7 mouse cellular contexts compared by ENCODE assay signal in the genomic region with DNA sequence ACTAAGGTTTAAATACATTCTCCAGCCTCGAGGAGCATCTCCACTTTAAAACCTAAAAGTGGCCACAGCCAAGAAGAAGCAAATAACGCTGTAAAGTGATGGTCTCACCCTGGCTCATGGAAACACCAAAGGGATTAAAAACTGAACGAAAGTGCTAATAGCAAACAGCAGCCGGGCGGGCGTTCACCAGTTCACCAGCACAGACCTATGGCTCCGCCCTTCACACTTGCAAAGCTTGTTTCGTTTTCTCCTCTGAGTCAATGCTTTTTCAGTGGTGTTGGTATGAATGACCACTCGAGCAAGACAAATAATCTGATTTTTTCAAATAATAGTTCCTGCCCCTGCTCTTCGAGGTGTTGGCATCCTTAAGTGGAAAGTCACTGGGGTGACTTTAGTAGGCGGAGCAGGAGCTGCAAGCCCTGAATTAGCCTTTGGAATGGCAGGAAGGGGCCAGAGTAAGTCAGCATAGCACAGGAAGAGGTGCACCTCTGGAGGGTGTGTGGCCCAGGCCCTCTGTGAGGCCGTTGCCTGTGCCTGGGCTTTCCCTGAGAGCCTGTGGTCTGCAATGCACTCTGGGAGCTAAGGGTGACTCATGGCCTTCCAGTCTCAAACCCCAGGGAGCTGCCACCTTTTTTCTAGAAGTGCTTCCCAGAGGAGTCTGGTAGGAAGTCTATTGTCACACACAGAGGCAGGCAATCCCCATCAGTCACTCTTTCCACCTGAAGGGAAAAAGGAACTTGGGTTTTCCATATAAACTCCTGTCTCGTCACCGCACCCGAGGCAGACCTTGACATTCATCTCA.
DNase-seq lines count a peak whose midpoint lies in the region; ATAC-seq lines count a peak whose summit lies in the region.

No protein-coding gene starts in this region.

- no peak overlapping the region for H3K4me2 ChIP-seq in kidney, embryonic 14.5 days (replicated peaks; ENCODE audit: low read depth, low read length)
- H3K4me2 ChIP-seq in hindbrain, embryonic 14.5 days (replicated peaks): no peak overlapping the region

- no peak overlapping the region for H3K9ac ChIP-seq in kidney, embryonic 14.5 days (ENCODE audit: low read depth, low read length)
- no peak overlapping the region for H3K9ac ChIP-seq in hindbrain, embryonic 14.5 days

- no peaks in the 10 kb centered on the region for H3K36me3 ChIP-seq in kidney, embryonic 14.5 days (ENCODE audit: control insufficient read depth, insufficient read depth, low read length)
- no peaks in the 10 kb centered on the region for H3K36me3 ChIP-seq in hindbrain, embryonic 14.5 days (replicated peaks; ENCODE audit: control insufficient read depth, insufficient read depth)

- no peaks in the 10 kb centered on the region for H3K4me1 ChIP-seq in kidney, embryonic 14.5 days (ENCODE audit: control insufficient read depth, insufficient read depth, low read length)
- peaks cover 9% of the 10 kb centered on the region; the same call in 1 of the 2 replicates for H3K4me1 ChIP-seq in hindbrain, embryonic 14.5 days (replicated peaks; ENCODE audit: control insufficient read depth, insufficient read depth, low read length)

- peak overlapping the region; percentile 48; the same call in 1 of the 2 replicates for H3K27ac ChIP-seq in kidney, embryonic 14.5 days (ENCODE audit: low read depth, low read length)
- H3K27ac ChIP-seq in hindbrain, embryonic 14.5 days: no peak overlapping the region

- no peaks in the 10 kb centered on the region for H3K27me3 ChIP-seq in kidney, embryonic 14.5 days (ENCODE audit: control insufficient read depth, insufficient read depth, low read length)
- no peaks in the 10 kb centered on the region for H3K27me3 ChIP-seq in hindbrain, embryonic 14.5 days (ENCODE audit: control insufficient read depth, insufficient read depth, low read length)

- 43% methylated on average over 15 of the region's 15 CpGs for whole genome bisulfite sequencing in kidney, embryonic 14.5 days
- WGBS in hindbrain, embryonic 14.5 days: 74% methylated on average over 15 of the region's 15 CpGs

- H3K9me3 ChIP-seq in kidney, embryonic 14.5 days (ENCODE audit: control insufficient read depth, low read length): no peaks in the 10 kb centered on the region
- H3K9me3 ChIP-seq in hindbrain, embryonic 14.5 days (ENCODE audit: control insufficient read depth, low read length): no peaks in the 10 kb centered on the region

- no peak overlapping the region for H3K4me3 ChIP-seq in kidney, embryonic 14.5 days (ENCODE audit: low read length)
- no peak overlapping the region for H3K4me3 ChIP-seq in hindbrain, embryonic 14.5 days (replicated peaks; ENCODE audit: low read length)

- ATAC-seq in kidney, embryonic 14.5 days (ENCODE audit: low FRiP score, low TSS enrichment): no peak; the same call in 1 of the 2 replicates
- no peak for ATAC-seq in hindbrain, embryonic 14.5 days (ENCODE audit: low FRiP score)
- no peak for ATAC-seq in cerebellum, adult (ENCODE audit: insufficient number of reproducible peaks, low FRiP score, low TSS enrichment)

- DNase-seq in ZHBTc4 (ENCODE audit: low read depth, low spot score): peak; percentile 24
- DNase-seq in fibroblast of lung, adult 2 months (ENCODE audit: low read depth): peak; percentile 73
- DNase-seq in lung, postnatal 25 days (ENCODE audit: low spot score): peak; percentile 67
- no peak for DNase-seq in left cerebral cortex, adult 8-10 months (ENCODE audit: low spot score in 2 of 2)
- no peak for DNase-seq in hindbrain, embryonic 14.5 days (ENCODE audit: low spot score)

Comparison
In these comparisons a context has a peak if more than half of its experiments do, and no peak if none do; other contexts are left out.
1. DNase-seq: peak in ZHBTc4 (single experiment), fibroblast of lung, adult 2 months (single experiment) and lung, postnatal 25 days (single experiment); none in left cerebral cortex, adult 8-10 months (0 of 2) and hindbrain, embryonic 14.5 days (single experiment).